Mouse (Mus musculus) hindlimb bud, embryonic 11.5 days (tissue): ENCODE measurements around the gene Sec22b.

Source experiments
- DNase-seq: peaks from one replicate; pipeline ENCODE4 v3.0.0-alpha.2; 2012; ENCODE audit warnings: low read depth, low spot score; ENCODE audit errors: extremely low spot score

Gene Sec22b

DNA sequence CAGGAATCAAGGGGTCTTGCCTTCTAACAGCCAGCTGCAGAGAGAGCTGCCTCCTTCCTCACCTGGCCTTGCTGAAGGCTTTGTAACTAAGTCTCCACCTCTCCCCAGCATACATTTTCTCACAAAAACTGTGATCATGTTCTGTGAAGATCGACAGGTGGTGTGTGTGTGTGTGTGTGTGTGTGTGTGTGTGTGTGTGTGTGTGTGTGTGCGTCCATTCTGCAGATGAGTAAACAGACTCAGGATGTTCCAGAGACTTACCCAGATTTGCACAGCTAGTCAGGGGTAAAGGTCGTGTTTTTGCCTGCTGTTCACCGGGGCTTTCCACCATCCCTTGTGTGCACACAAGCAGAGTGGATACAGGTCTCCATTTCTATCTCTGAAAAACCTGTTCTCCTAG, 71.7 kb downstream of the Sec22b start:
- no peak for DNase-seq
